Mouse (Mus musculus): ENCODE data around the gene Hoxa13. TPM values are rescaled to one million over a fixed set of nuclear protein-coding genes. Genes with fewer than 3 reads are reported as not detected.

Hoxa13 gene
- polyA plus RNA-seq, 1 experiment from 2014 or later = not detected

- TF ChIP-seq CTCF (IDR thresholded peaks at IDR 0.05; ENCODE audit: low read depth) = peak; percentile 86
- Histone ChIP-seq H3K36me3 (ENCODE audit: control insufficient read depth, insufficient read depth) (no peaks in the 10 kb centered on the region), H3K4me2 (replicated peaks; ENCODE audit: low read depth) (peak overlapping the region; percentile 66), H3K9me3 (ENCODE audit: control insufficient read depth) (no peaks in the 10 kb centered on the region), H3K9ac (ENCODE audit: low read depth, low read length) (peak overlapping the region; percentile 41), H3K4me3 (ENCODE audit: low read depth, low read length) (peak overlapping the region; percentile 52), H3K27me3 (replicated peaks; ENCODE audit: control insufficient read depth, insufficient read depth, low read length) (peaks cover 91% of the 10 kb centered on the region), H3K4me1 (replicated peaks; ENCODE audit: control insufficient read depth, insufficient read depth, low read length) (no peaks in the 10 kb centered on the region), H3K27ac (ENCODE audit: low read depth, low read length) (no peak overlapping the region)
- WGBS = 4% methylated on average over 37 of the region's 37 CpGs
- ATAC-seq = peak; percentile 54
Observed at GRCm38 (mm10) chr6:52211170-52211935, 49.3 kb downstream of the Hoxa13 start.

- no peak overlapping the region for H3K9ac ChIP-seq (ENCODE audit: low read depth, low read length)
- H3K27ac ChIP-seq (ENCODE audit: low read depth, low read length) = no peak overlapping the region
- H3K27me3 ChIP-seq (replicated peaks; ENCODE audit: control insufficient read depth, insufficient read depth, low read length) = peaks cover 91% of the 10 kb centered on the region
- H3K9me3 ChIP-seq (ENCODE audit: control insufficient read depth) = no peaks in the 10 kb centered on the region
- peak overlapping the region; percentile 66 for H3K4me2 ChIP-seq (replicated peaks; ENCODE audit: low read depth)
- no peaks in the 10 kb centered on the region for H3K36me3 ChIP-seq (ENCODE audit: control insufficient read depth, insufficient read depth)
- WGBS = 34% methylated on average over 12 of the region's 12 CpGs
- 0 out of 2 replicates have a peak overlapping the region, but pooled peaks have one; percentile 37 for H3K4me3 ChIP-seq (ENCODE audit: low read depth, low read length)
- ATAC-seq = no peak
- TF ChIP-seq CTCF (IDR thresholded peaks at IDR 0.05; ENCODE audit: low read depth) = no peak
- H3K4me1 ChIP-seq (replicated peaks; ENCODE audit: control insufficient read depth, insufficient read depth, low read length) = no peaks in the 10 kb centered on the region
Observed at GRCm38 (mm10) chr6:52209685-52210046, 51.0 kb downstream of the Hoxa13 start.

- Histone ChIP-seq H3K4me2 (replicated peaks; ENCODE audit: low read depth) (peak overlapping the region; percentile 66), H3K4me3 (ENCODE audit: low read depth, low read length) (peak overlapping the region; percentile 37), H3K36me3 (ENCODE audit: control insufficient read depth, insufficient read depth) (no peaks in the 10 kb centered on the region), H3K4me1 (replicated peaks; ENCODE audit: control insufficient read depth, insufficient read depth, low read length) (no peaks in the 10 kb centered on the region), H3K27ac (ENCODE audit: low read depth, low read length) (no peak overlapping the region), H3K9me3 (ENCODE audit: control insufficient read depth) (no peaks in the 10 kb centered on the region), H3K27me3 (replicated peaks; ENCODE audit: control insufficient read depth, insufficient read depth, low read length) (peaks cover 90% of the 10 kb centered on the region), H3K9ac (ENCODE audit: low read depth, low read length) (peak overlapping the region; percentile 46)
- 34% methylated on average over 15 of the region's 18 CpGs for WGBS
- no peak for TF ChIP-seq CTCF (IDR thresholded peaks at IDR 0.05; ENCODE audit: low read depth)
- ATAC-seq = no peak
Observed at GRCm38 (mm10) chr6:52208868-52209684, 51.6 kb downstream of the Hoxa13 start.

GRCm38 (mm10) chr6:52208072-52208867 lies 52.4 kb downstream of the Hoxa13 start, which contains the start of gene Hoxa6:
Hoxa6 (minus strand) TSS chr6:52208722.
- H3K4me3 ChIP-seq (ENCODE audit: low read depth, low read length) = peak within 1 kb of the TSS; percentile 37
- H3K4me1 ChIP-seq (replicated peaks; ENCODE audit: control insufficient read depth, insufficient read depth, low read length) = no peaks in the 10 kb centered on the region
- ATAC-seq = no peak
- peak within 1 kb of the TSS; percentile 35; the same call in 1 of the 2 replicates for H3K27ac ChIP-seq (ENCODE audit: low read depth, low read length)
- H3K36me3 ChIP-seq (ENCODE audit: control insufficient read depth, insufficient read depth) = no peaks in the 10 kb centered on the region
- H3K4me2 ChIP-seq (replicated peaks; ENCODE audit: low read depth) = peak within 1 kb of the TSS; percentile 66
- TF ChIP-seq CTCF (IDR thresholded peaks at IDR 0.05; ENCODE audit: low read depth) = no peak
- peak within 1 kb of the TSS; percentile 46 for H3K9ac ChIP-seq (ENCODE audit: low read depth, low read length)
- WGBS = 8% methylated on average over 47 of the region's 47 CpGs
- peaks cover 88% of the 10 kb centered on the region for H3K27me3 ChIP-seq (replicated peaks; ENCODE audit: control insufficient read depth, insufficient read depth, low read length)
- no peaks in the 10 kb centered on the region for H3K9me3 ChIP-seq (ENCODE audit: control insufficient read depth)

MicroRNA genes within 50 kb of the gene (microRNA counts, 519-probe panel; counts per million panel counts)
- microRNA mmu-miR-196b = 4,163 counts per million, percentile 60 among the panel's probes with 10 or more counts

Small RNA genes within 50 kb of the gene (microRNA-seq; reads per million reads assigned to microRNA genes)
- gene Mir196b = 84.2 reads per million, percentile 45 among the genes with 10 or more reads in this experiment

Other genes starting within 250 kb of the Hoxa13 start
- 40.3 and 45.4 TPM in 2 replicates for gene Skap2, start 248.3 kb downstream of the Hoxa13 start, polyA plus RNA-seq (2015; fragmentation: Nextera tagmentation; extraction: Ambion mirVana)
- gene Hoxa1, start 102.6 kb downstream of the Hoxa13 start, polyA plus RNA-seq (2015; fragmentation: Nextera tagmentation; extraction: Ambion mirVana) = 0.37 and 0.52 TPM in 2 replicates
- 3.3 TPM in 2 replicates for gene Hoxa2, start 96.0 kb downstream of the Hoxa13 start, polyA plus RNA-seq (2015; fragmentation: Nextera tagmentation; extraction: Ambion mirVana)
- 0.61 and 0.97 TPM in 2 replicates for gene 5730596B20Rik, start 83.4 kb downstream of the Hoxa13 start, polyA plus RNA-seq (2015; fragmentation: Nextera tagmentation; extraction: Ambion mirVana)
- gene Hoxa4, start 69.1 kb downstream of the Hoxa13 start, polyA plus RNA-seq (2015; fragmentation: Nextera tagmentation; extraction: Ambion mirVana) = 3.6 and 4.5 TPM in 2 replicates
- 14.8 and 15.3 TPM in 2 replicates for gene Hoxa5, start 56.3 kb downstream of the Hoxa13 start, polyA plus RNA-seq (2015; fragmentation: Nextera tagmentation; extraction: Ambion mirVana)
- 0.76 and 0.81 TPM in 2 replicates for gene Hoxa6, start 52.2 kb downstream of the Hoxa13 start, polyA plus RNA-seq (2015; fragmentation: Nextera tagmentation; extraction: Ambion mirVana)
- 3.4 and 3.6 TPM in 2 replicates for gene Hoxa3, start 47.5 kb downstream of the Hoxa13 start, polyA plus RNA-seq (2015; fragmentation: Nextera tagmentation; extraction: Ambion mirVana)
- gene Gm28308, start 47.5 kb downstream of the Hoxa13 start, polyA plus RNA-seq (2015; fragmentation: Nextera tagmentation; extraction: Ambion mirVana) = not detected in 2 replicates
- gene Hoxa7, start 39.0 kb downstream of the Hoxa13 start, polyA plus RNA-seq (2015; fragmentation: Nextera tagmentation; extraction: Ambion mirVana) = 5.6 and 6.2 TPM in 2 replicates
- gene Hoxa9, start 29.8 kb downstream of the Hoxa13 start, polyA plus RNA-seq (2015; fragmentation: Nextera tagmentation; extraction: Ambion mirVana) = 1.1 and 3.0 TPM in 2 replicates
- gene Hoxa10, start 20.0 kb downstream of the Hoxa13 start, polyA plus RNA-seq (2015; fragmentation: Nextera tagmentation; extraction: Ambion mirVana) = 0.17 and 7.8 TPM in 2 replicates
- gene Hoxa11, start 15.1 kb downstream of the Hoxa13 start, polyA plus RNA-seq (2015; fragmentation: Nextera tagmentation; extraction: Ambion mirVana) = 1.1 TPM in 1 of 2 replicates, not detected in the other
- gene Evx1, start 52.6 kb upstream of the Hoxa13 start, polyA plus RNA-seq (2015; fragmentation: Nextera tagmentation; extraction: Ambion mirVana) = 0.04 TPM in 1 of 2 replicates, not detected in the other